Mouse (Mus musculus) embryonic fibroblast, embryonic 13.5 days (primary cell): ENCODE measurements around the gene Fam222a.

Experiments
- CTCF ChIP-seq: IDR thresholded peaks from 2 replicates; pipeline ENCODE4 v1.5.1; 2011; ENCODE audit warnings: mild to moderate bottlenecking, control low read depth, low read length, moderate library complexity, borderline replicate concordance; ENCODE audit not compliant: insufficient read depth
- POLR2A ChIP-seq: IDR thresholded peaks from 2 replicates; pipeline ENCODE4 v1.6.1; 2011; ENCODE audit warnings: low read depth, mild to moderate bottlenecking, control low read depth, low read length, moderate library complexity

DNA sequence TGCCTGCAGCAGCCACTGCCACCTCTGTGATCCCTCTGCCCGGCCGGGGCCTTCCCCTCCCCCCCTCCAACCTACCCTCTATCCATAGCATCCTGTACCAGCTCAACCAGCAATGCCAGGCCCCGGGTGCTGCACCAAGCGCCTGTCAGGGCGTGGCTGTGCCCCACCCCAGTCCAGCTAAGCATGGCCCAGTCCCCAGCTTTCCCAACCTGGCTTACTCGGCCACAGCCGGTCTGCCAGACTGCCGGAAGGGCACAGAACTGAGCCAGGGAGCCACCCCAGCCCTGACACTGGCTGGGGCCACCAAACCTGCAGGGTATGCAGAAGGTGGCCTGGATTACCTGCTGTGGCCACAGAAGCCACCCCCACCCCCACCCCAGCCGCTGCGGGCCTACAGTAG is 43.4 kb downstream of the Fam222a start:
- TF ChIP-seq POLR2A (no peak), CTCF (no peak)
